19 mouse cellular contexts compared by ENCODE assay signal in the genomic region with DNA sequence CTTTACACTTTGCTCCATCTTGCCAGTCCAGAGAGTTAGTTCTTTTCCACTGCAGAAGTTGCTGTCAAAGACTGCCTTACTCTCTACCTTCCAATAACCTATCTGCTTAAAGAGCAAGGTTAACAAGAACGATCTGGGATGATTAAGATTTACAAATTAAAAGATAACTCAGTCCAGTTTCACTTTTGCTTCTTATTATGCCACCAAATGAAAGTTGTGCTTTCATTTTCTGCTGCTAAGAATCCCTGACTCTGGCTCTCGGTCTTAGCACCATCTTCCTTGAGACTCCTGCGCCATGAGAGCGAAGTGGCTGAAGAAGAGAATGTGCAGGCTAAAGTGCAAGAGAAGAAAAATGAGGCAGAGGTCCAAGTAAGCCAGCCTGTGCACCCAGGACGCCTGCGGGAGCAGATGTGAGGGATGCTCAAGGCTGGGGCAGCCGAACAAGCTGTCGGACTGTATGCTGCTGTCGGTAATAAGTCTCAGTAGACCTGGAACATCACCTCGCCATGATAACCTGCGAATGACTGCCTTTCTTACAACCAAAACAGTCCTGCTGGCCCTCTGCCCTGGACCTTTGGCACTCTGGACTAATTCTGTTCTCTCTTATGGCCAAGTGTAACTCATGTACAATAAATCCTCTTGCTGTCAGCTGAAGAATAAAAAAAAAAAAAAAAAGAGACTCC. TPM values are rescaled to one million over a fixed set of nuclear protein-coding genes. Genes with fewer than 3 reads are reported as not detected.
DNase-seq lines count a peak whose midpoint lies in the region; ATAC-seq lines count a peak whose summit lies in the region.
"Had no signal": no experiment of that assay in that cellular context is flagged by ENCODE, and none has a peak within 500 bp of the region (broad histone marks: within the 10 kb centered on the region; RNA-seq: fewer than 3 reads in every experiment).

No protein-coding gene starts in this region.

- no peaks in the 10 kb centered on the region for H3K4me1 ChIP-seq in kidney, embryonic 15.5 days
- H3K4me1 ChIP-seq: embryonic facial prominence, embryonic 13.5 days; forebrain, embryonic 12.5 days; hindbrain, embryonic 12.5 days; liver, embryonic 13.5 days; neural tube, embryonic 13.5 days had no signal

- no peak overlapping the region for H3K4me3 ChIP-seq in kidney, embryonic 15.5 days (replicated peaks)
- H3K4me3 ChIP-seq: embryonic facial prominence, embryonic 13.5 days; forebrain, embryonic 12.5 days; heart, embryonic 13.5 days; hindbrain, embryonic 12.5 days; liver, embryonic 13.5 days; neural tube, embryonic 13.5 days had no signal

- H3K36me3 ChIP-seq in kidney, embryonic 15.5 days: peaks cover 74% of the 10 kb centered on the region

- WGBS in kidney, embryonic 15.5 days: 77% methylated on average over 11 of the region's 11 CpGs

- no peak for ATAC-seq in kidney, embryonic 15.5 days (replicated peaks; ENCODE audit: low FRiP score)
- ATAC-seq: midbrain, embryonic 16.5 days had no signal

- no peak overlapping the region for H3K27ac ChIP-seq in kidney, embryonic 15.5 days
- H3K27ac ChIP-seq: embryonic facial prominence, embryonic 13.5 days; forebrain, embryonic 12.5 days; heart, embryonic 13.5 days; hindbrain, embryonic 12.5 days; liver, embryonic 13.5 days; neural tube, embryonic 13.5 days had no signal

- DNase-seq in kidney, adult 11 months: peak; percentile 52
- DNase-seq in adrenal gland, adult 2 months: peak; percentile 68
- DNase-seq in cerebellum, adult 8-10 months: peak; percentile 53
- DNase-seq in kidney, postnatal 10 days: peak; percentile 37
- DNase-seq in right cerebral cortex, postnatal 14 days: no peak
- no peak for DNase-seq in layer of hippocampus, adult 11-12 months (ENCODE audit: low spot score)
- no peak for DNase-seq in thymus, postnatal 10 days (ENCODE audit: low spot score in 2 of 2)
- DNase-seq: B cell, adult 2 months; gastrocnemius, postnatal 14 days; liver, embryonic 13.5 days; lung, postnatal 36 days; thymus, postnatal 25 days had no signal

- no peak overlapping the region for H3K4me2 ChIP-seq in kidney, embryonic 15.5 days
- H3K4me2 ChIP-seq: embryonic facial prominence, embryonic 13.5 days; forebrain, embryonic 12.5 days; heart, embryonic 13.5 days; hindbrain, embryonic 12.5 days; liver, embryonic 13.5 days; neural tube, embryonic 13.5 days had no signal

- no peaks in the 10 kb centered on the region for H3K9me3 ChIP-seq in kidney, embryonic 15.5 days (replicated peaks)
- H3K9me3 ChIP-seq: embryonic facial prominence, embryonic 13.5 days; forebrain, embryonic 12.5 days; heart, embryonic 13.5 days; hindbrain, embryonic 12.5 days; liver, embryonic 13.5 days; neural tube, embryonic 13.5 days had no signal

- H3K9ac ChIP-seq in kidney, embryonic 15.5 days: no peak overlapping the region
- H3K9ac ChIP-seq: embryonic facial prominence, embryonic 13.5 days; forebrain, embryonic 12.5 days; heart, embryonic 13.5 days; hindbrain, embryonic 12.5 days; liver, embryonic 13.5 days; neural tube, embryonic 13.5 days had no signal

- H3K27me3 ChIP-seq in kidney, embryonic 15.5 days: no peaks in the 10 kb centered on the region
- H3K27me3 ChIP-seq: embryonic facial prominence, embryonic 13.5 days; forebrain, embryonic 12.5 days; heart, embryonic 13.5 days; hindbrain, embryonic 12.5 days; liver, embryonic 13.5 days; neural tube, embryonic 13.5 days had no signal

RNA-seq across cellular contexts. Expression of gene Gins1, which starts 22.0 kb away (rescaled TPM):
- 49.3 TPM in 2 replicates for polyA plus RNA-seq in kidney, embryonic 15.5 days (2015; fragmentation: Nextera tagmentation; extraction: Ambion mirVana)
- total RNA-seq in adrenal gland, adult 2 months (2021): 1 to 10 TPM; 1.5 to 2.7 TPM
- 0.65 and 0.70 TPM in 2 replicates for polyA plus RNA-seq in adrenal gland, adult 2 months (2012; rRNA removed)

RNA-seq across cellular contexts. Expression of gene Abhd12, which starts 22.6 kb away (rescaled TPM):
- 62.3 and 63.5 TPM in 2 replicates for polyA plus RNA-seq in kidney, embryonic 15.5 days (2015; fragmentation: Nextera tagmentation; extraction: Ambion mirVana)
- total RNA-seq in adrenal gland, adult 2 months (2021): 10 to 100 TPM; 79.2 to 82.0 TPM
- polyA plus RNA-seq in adrenal gland, adult 2 months (2012; rRNA removed): 45.5 and 46.9 TPM in 2 replicates

Comparison
In these comparisons a context has a peak if more than half of its experiments do, and no peak if none do; other contexts are left out.
1. DNase-seq: peak in kidney, adult 11 months (single experiment), adrenal gland, adult 2 months (single experiment), cerebellum, adult 8-10 months (single experiment) and kidney, postnatal 10 days (single experiment); none in right cerebral cortex, postnatal 14 days (single experiment), layer of hippocampus, adult 11-12 months (single experiment) and thymus, postnatal 10 days (0 of 2).
2. RNA of gene Gins1, which starts 22.0 kb away (polyA plus RNA-seq): 49.3 TPM in kidney, embryonic 15.5 days; 0.65 to 0.70 TPM in adrenal gland, adult 2 months; every median in the first group is over 10 times any median in the second.